Mouse (Mus musculus) brain, embryonic 14.5 days (tissue): ENCODE measurements around the gene Dynll2.

ENCODE experiments used
- CTCF ChIP-seq: fragments of 200-500 bp; IDR thresholded peaks from 2 replicates; pipeline ENCODE4 v1.5.1; 2012; ENCODE audit warnings: inconsistent platforms, mild to moderate bottlenecking, moderate library complexity, borderline replicate concordance; ENCODE audit not compliant: insufficient read depth, insufficient read length; ENCODE audit errors: extremely low read depth
- POLR2A ChIP-seq: fragments of 200-500 bp; IDR thresholded peaks from 2 replicates; pipeline ENCODE4 v1.6.1; 2012; ENCODE audit warnings: mild to moderate bottlenecking, inconsistent platforms, borderline replicate concordance; ENCODE audit not compliant: poor library complexity, insufficient read depth, insufficient read length, severe bottlenecking; ENCODE audit errors: extremely low read depth

DNA sequence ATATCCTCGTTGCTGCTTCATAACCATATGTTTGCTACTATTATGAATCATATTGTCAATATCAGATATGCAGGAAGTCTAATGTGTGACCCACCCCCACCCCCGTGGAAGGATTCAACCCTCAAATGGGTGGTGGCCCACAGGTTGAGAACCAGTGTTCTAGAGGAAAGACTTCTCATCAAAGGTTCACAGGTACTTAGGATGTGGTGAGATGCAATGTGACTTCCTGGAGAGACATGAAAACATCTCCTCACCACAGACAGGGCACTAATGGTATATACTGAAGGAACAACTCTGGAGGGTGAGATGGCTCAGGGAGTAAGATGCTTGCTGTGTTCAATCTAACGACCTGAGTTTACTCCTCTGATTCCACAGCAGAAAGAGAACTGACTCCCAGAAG is 51.9 kb downstream of the Dynll2 start:
- TF ChIP-seq POLR2A (no peak), CTCF (no peak)
